Mouse (Mus musculus) brain, embryonic 14.5 days (tissue): ENCODE data around the gene Shc4.

Experiments used
- CTCF ChIP-seq: fragments of 200-500 bp; IDR thresholded peaks from 2 replicates; pipeline ENCODE4 v1.5.1; 2012; ENCODE audit warnings: inconsistent platforms, mild to moderate bottlenecking, moderate library complexity, borderline replicate concordance; ENCODE audit not compliant: insufficient read depth, insufficient read length; ENCODE audit errors: extremely low read depth
- POLR2A ChIP-seq: fragments of 200-500 bp; IDR thresholded peaks from 2 replicates; pipeline ENCODE4 v1.6.1; 2012; ENCODE audit warnings: mild to moderate bottlenecking, inconsistent platforms, borderline replicate concordance; ENCODE audit not compliant: poor library complexity, insufficient read depth, insufficient read length, severe bottlenecking; ENCODE audit errors: extremely low read depth

GRCm38 (mm10) chr2:125696219-125696618 lies 27.7 kb downstream of the Shc4 start:
- no peak for TF ChIP-seq POLR2A
- no peak for TF ChIP-seq CTCF
